Mouse (Mus musculus) C2C12 (cell line): ENCODE data around the gene Gpsm2. TPM values are rescaled to one million over a fixed set of nuclear protein-coding genes. Genes with fewer than 3 reads are reported as not detected.
A peak's percentile ranks its signal among the peaks of the same experiment; 100 is the strongest.

Experiments
- H3K27me3 ChIP-seq: one replicate; pipeline ENCODE4 v1.6.1; 2011; ENCODE audit not compliant: control insufficient read depth, insufficient read depth, insufficient read length
- H3K36me3 ChIP-seq: one replicate; pipeline ENCODE4 v1.6.1; 2011; ENCODE audit not compliant: control insufficient read depth, insufficient read depth
- H3K4me3 ChIP-seq: one replicate; pipeline ENCODE4 v1.5.1; 2011; ENCODE audit warnings: mild to moderate bottlenecking, control low read depth; ENCODE audit not compliant: poor library complexity, insufficient read depth, severe bottlenecking
- H3K79me2 ChIP-seq: one replicate; pipeline ENCODE4 v1.6.1; 2011; ENCODE audit not compliant: control insufficient read depth, insufficient read depth
- H3K79me3 ChIP-seq: one replicate; pipeline ENCODE4 v1.6.1; 2011; ENCODE audit warnings: low read depth, control low read depth
- H3ac ChIP-seq: one replicate; pipeline ENCODE3; 2011; ENCODE audit warnings: low read depth; ENCODE audit not compliant: control insufficient read depth, insufficient read length
- CEBPB ChIP-seq: IDR thresholded peaks from one replicate; pipeline ENCODE4 v1.6.1; 2011; ENCODE audit warnings: low read depth, mild to moderate bottlenecking, control low read depth, moderate library complexity
- CTCF ChIP-seq: IDR thresholded peaks from one replicate; pipeline ENCODE4 v1.5.1; 2011; ENCODE audit not compliant: control insufficient read depth, insufficient read depth, insufficient read length
- FOSL1 ChIP-seq: IDR thresholded peaks from one replicate; pipeline ENCODE4 v1.8.0; 2011; ENCODE audit warnings: mild to moderate bottlenecking, low read length; ENCODE audit not compliant: poor library complexity, insufficient read depth, severe bottlenecking
- MAX ChIP-seq: IDR thresholded peaks from one replicate; pipeline ENCODE4 v1.6.1; 2011; ENCODE audit warnings: mild to moderate bottlenecking, control low read depth
- MYOD1 ChIP-seq: IDR thresholded peaks from one replicate; pipeline ENCODE4 v1.6.1; 2011; ENCODE audit warnings: low read depth; ENCODE audit not compliant: control insufficient read depth, insufficient read length
- MYOG ChIP-seq: IDR thresholded peaks from one replicate; pipeline ENCODE4 v1.6.1; 2011; ENCODE audit not compliant: control insufficient read depth, insufficient read length; ENCODE audit errors: extremely low read depth
- USF1 ChIP-seq: IDR thresholded peaks from one replicate; pipeline ENCODE4 v1.6.1; 2011; ENCODE audit warnings: low read depth, mild to moderate bottlenecking, control low read depth, moderate library complexity
- polyA plus RNA-seq: library from polyadenylated mRNA; unstranded; fragments of >200 nt; fragmentation: generic; extraction: Trizol; gene quantifications from one replicate; pipeline ENCODE4 v1.2.1, GENCODE M21; 2012; ENCODE audit warnings: missing spikeins

The Gpsm2 gene
- polyA plus RNA-seq, 1 experiment, result 29.0 TPM

DNA sequence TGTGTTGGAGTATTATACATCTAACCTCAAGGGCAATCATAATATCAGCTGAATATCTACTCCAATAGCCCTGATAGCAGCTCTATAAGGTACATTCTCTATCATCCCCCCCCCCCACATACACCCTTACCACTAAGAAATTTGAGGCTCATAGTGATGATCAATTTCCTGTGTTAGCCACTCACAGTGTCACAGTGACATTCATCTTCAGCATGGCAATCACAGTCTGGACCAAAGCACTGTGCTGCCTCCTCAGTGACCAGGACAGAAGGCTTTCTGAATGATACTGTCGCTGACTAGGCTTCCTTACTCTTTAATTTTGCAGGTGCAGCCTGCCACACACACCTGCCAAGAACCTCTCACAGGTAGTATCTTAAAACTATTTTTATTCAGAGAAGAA, 34.0 kb upstream of the Gpsm2 start:
- H3K79me2 ChIP-seq, result no peaks in the 10 kb centered on the region
- H3K27me3 ChIP-seq, result no peaks in the 10 kb centered on the region
- no peaks in the 10 kb centered on the region for H3K36me3 ChIP-seq
- TF ChIP-seq FOSL1 (no peak), USF1 (no peak), CEBPB (no peak), MYOD1 (no peak), MYOG (no peak), CTCF (no peak), MAX (no peak)
- H3K79me3 ChIP-seq, result no peaks in the 10 kb centered on the region
- no peak overlapping the region for H3K4me3 ChIP-seq
- H3ac ChIP-seq, result no peak overlapping the region

DNA sequence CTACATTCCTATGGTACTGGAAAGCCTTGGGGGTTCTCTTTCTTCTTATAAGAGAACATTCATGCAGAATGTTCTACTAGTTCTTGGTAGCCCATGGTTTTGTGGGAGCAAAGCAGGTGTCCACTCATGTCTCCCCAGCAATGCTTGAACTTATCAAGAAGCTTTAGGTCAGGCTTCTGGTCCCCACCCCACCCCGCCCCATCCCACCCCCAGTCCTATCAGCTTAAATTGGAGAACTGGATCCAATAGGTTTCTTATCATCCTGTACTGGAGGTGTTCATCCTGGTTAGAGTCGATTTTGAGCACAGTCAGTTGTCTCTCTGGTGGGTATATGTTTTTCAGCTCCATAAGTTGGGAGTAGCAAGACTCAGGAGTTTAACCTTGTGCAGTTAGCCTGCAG, 33.4 kb upstream of the Gpsm2 start:
- H3K79me2 ChIP-seq, result no peaks in the 10 kb centered on the region
- TF ChIP-seq MYOG (no peak), CEBPB (no peak), CTCF (no peak), MYOD1 (no peak), FOSL1 (no peak), MAX (no peak), USF1 (no peak)
- H3K27me3 ChIP-seq, result no peaks in the 10 kb centered on the region
- no peak overlapping the region for H3ac ChIP-seq
- no peaks in the 10 kb centered on the region for H3K36me3 ChIP-seq
- no peaks in the 10 kb centered on the region for H3K79me3 ChIP-seq
- H3K4me3 ChIP-seq, result no peak overlapping the region

DNA sequence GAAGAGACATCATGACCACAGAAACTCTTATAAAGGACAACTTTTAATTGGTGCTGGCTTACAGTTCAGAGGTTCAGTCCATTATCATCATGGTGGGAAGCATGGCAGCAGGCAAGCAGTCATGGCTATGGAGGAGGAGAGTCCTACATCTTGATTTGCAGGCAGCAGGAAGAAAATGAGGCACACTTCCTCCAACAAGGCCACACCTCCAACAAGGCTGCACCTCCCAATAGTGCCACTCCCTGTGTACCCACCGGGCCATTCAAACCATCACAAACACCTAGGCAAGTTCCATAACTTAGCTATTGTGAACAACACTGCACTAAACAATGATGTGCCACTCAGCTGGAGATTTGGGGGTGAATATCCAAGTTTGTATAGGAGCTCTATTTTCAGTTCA, 32.4 kb upstream of the Gpsm2 start:
- no peaks in the 10 kb centered on the region for H3K79me2 ChIP-seq
- no peak for TF ChIP-seq CTCF
- TF ChIP-seq MAX, result no peak
- no peak for TF ChIP-seq CEBPB
- TF ChIP-seq USF1, result no peak
- no peak for TF ChIP-seq MYOG
- no peaks in the 10 kb centered on the region for H3K36me3 ChIP-seq
- no peak overlapping the region for H3K4me3 ChIP-seq
- no peaks in the 10 kb centered on the region for H3K27me3 ChIP-seq
- H3ac ChIP-seq, result no peak overlapping the region
- H3K79me3 ChIP-seq, result no peaks in the 10 kb centered on the region

DNA sequence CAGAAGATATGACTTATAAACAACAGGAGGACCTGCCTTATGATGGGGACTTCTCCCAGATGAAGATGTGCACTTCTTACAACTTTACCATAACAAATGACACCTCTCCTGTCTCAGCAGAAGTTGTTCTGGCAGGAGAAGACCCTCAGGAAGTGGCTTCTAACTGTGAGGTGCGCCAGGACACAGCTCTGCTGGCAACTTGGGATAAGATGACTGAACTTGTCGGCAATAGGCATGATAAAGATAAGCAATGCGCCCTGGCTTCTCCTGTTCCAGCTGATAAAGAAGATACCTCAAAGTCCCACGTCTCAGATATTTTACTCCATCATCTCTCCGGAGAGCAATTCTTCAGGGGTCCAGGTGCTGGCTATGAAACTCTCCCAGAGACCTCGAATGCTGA, 29.6 kb upstream of the Gpsm2 start:
- no peaks in the 10 kb centered on the region for H3K79me3 ChIP-seq
- H3K4me3 ChIP-seq, result no peak overlapping the region
- H3K27me3 ChIP-seq, result no peaks in the 10 kb centered on the region
- H3ac ChIP-seq, result no peak overlapping the region
- H3K79me2 ChIP-seq, result no peaks in the 10 kb centered on the region
- no peaks in the 10 kb centered on the region for H3K36me3 ChIP-seq
- no peak for TF ChIP-seq MYOG
- TF ChIP-seq MAX, result no peak
- no peak for TF ChIP-seq CTCF
- no peak for TF ChIP-seq CEBPB
- TF ChIP-seq MYOD1, result no peak
- no peak for TF ChIP-seq USF1
- TF ChIP-seq FOSL1, result no peak

DNA sequence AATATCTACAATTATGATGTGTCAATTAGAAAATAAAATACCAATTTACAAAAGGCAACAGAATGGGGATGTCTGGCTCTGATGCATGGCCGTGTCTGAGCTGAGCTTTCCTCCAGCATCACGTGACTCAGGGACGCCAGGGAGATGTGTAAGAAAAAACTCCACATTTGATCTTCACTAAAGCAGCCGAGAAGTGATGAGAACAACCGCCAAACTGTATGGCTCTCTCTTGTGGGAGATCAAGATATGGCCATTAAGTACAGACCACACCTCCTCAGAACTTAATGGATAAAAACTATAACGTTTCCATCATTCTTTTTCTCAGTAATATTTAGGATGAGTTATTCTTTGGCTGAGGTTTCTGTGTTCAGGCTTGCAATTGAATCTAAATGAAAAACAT, 29.0 kb upstream of the Gpsm2 start:
- H3K36me3 ChIP-seq, result no peaks in the 10 kb centered on the region
- no peaks in the 10 kb centered on the region for H3K79me3 ChIP-seq
- H3K27me3 ChIP-seq, result no peaks in the 10 kb centered on the region
- H3ac ChIP-seq, result no peak overlapping the region
- TF ChIP-seq USF1, result peak; percentile 74
- no peak for TF ChIP-seq MYOD1
- H3K79me2 ChIP-seq, result no peaks in the 10 kb centered on the region
- no peak overlapping the region for H3K4me3 ChIP-seq

DNA sequence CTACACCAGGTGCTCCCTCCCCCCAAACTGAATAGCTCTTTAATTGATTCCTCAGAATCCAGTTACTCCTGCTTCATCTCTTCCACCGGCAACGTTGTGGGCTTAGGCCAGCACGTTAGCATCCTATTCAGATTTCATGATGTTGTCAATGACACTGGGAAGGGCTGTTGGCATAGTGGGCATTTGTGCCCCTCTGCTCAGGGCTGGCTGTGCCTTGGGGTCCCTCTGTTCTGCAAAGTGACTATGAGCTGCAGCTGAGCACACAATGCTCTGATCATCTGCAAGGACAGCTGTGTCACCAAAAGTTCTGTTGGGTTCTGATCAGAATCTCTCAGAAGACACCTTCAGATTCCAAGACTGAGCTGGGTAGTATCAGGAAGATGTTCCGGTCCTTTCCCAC, 22.0 kb upstream of the Gpsm2 start:
- TF ChIP-seq MYOG (no peak), USF1 (no peak), CTCF (no peak), CEBPB (no peak), MAX (no peak), FOSL1 (no peak), MYOD1 (no peak)
- no peaks in the 10 kb centered on the region for H3K36me3 ChIP-seq
- H3K79me3 ChIP-seq, result no peaks in the 10 kb centered on the region
- H3ac ChIP-seq, result no peak overlapping the region
- no peak overlapping the region for H3K4me3 ChIP-seq
- no peaks in the 10 kb centered on the region for H3K27me3 ChIP-seq
- H3K79me2 ChIP-seq, result no peaks in the 10 kb centered on the region
